ENCODE assay signal across 10 mouse cellular contexts in the genomic region with DNA sequence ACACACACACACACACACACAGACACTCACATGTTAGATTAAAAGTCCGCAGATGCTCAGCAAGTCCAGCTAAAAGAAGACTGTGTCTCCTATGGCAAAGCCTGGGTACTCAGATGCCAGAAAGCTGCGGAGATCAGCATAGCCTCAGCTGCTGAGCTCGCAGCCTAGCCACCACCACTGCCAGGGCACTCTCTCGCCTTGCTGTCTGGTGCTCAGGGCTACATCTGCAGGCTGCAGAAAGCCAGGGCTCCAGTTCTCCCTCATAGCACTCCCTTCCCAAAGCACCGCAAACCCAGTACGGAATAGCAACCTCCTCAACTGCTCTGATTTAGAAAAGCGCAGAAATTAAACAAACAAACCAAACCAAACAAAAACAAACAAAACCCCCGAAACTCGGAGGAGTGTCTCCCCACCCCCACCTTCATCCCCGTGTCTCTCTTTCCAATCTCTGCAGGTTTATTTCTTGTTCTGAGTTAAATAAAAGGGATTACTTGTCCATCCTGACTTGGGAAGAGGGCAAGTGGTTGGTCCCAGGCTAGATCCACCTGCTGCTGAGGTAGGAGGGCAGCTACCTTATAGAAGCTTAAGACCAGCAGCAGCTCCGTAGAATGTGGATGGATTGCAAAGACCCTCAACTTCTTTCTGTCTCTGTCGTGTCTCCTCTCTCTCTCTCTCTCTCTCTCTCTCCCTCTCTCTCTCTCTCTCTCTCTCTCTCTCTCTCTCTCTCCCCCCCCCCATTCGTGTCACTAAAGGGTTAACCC. TPM values are rescaled to one million over a fixed set of nuclear protein-coding genes. Genes with fewer than 3 reads are reported as not detected.
DNase-seq lines count a peak whose midpoint lies in the region; ATAC-seq and TF ChIP-seq lines count a peak whose summit lies in the region.
"Had no signal": no experiment of that assay in that cellular context is flagged by ENCODE, and none has a peak within 500 bp of the region (broad histone marks: within the 10 kb centered on the region; RNA-seq: fewer than 3 reads in every experiment).

No protein-coding gene starts in this region.

- no peak for TF ChIP-seq EP300 in heart, postnatal 0 days (IDR thresholded peaks at IDR 0.05; ENCODE audit: low read depth)

- no peaks in the 10 kb centered on the region for H3K27me3 ChIP-seq in heart, postnatal 0 days (ENCODE audit: control insufficient read depth, insufficient read depth, low read length)
- H3K27me3 ChIP-seq in embryonic facial prominence, embryonic 11.5 days (ENCODE audit: control insufficient read depth, insufficient read depth, low read length): peaks cover 4% of the 10 kb centered on the region
- peaks cover 29% of the 10 kb centered on the region for H3K27me3 ChIP-seq in hindbrain, embryonic 13.5 days

- no peak for DNase-seq in heart, postnatal 0 days (ENCODE audit: low spot score)
- no peak for DNase-seq in heart, adult 11 months
- DNase-seq in embryonic facial prominence, embryonic 11.5 days (ENCODE audit: low spot score): peak; percentile 3
- peak; percentile 15 for DNase-seq in neural tube, embryonic 10.5 days (ENCODE audit: extremely low spot score, low spot score)
- no peak for DNase-seq in left cerebral cortex, postnatal 36 days (ENCODE audit: low spot score in 2 of 2)
- DNase-seq: layer of hippocampus, postnatal 36 days had no signal

- TF ChIP-seq CTCF in heart, postnatal 0 days (IDR thresholded peaks at IDR 0.05; ENCODE audit: low read depth): no peak

- no peaks in the 10 kb centered on the region for H3K36me3 ChIP-seq in heart, postnatal 0 days (replicated peaks; ENCODE audit: control insufficient read depth, insufficient read depth, low read length)
- H3K36me3 ChIP-seq in embryonic facial prominence, embryonic 11.5 days (replicated peaks; ENCODE audit: control insufficient read depth, insufficient read depth, low read depth, low read length): no peaks in the 10 kb centered on the region
- no peaks in the 10 kb centered on the region for H3K36me3 ChIP-seq in hindbrain, embryonic 13.5 days

- peak overlapping the region; percentile 60 for H3K4me2 ChIP-seq in heart, postnatal 0 days (ENCODE audit: low read depth, low read length)
- peak overlapping the region; percentile 45 for H3K4me2 ChIP-seq in embryonic facial prominence, embryonic 11.5 days (ENCODE audit: low read depth, low read length)
- H3K4me2 ChIP-seq in hindbrain, embryonic 13.5 days: peak overlapping the region; percentile 60

- WGBS in heart, postnatal 0 days: 17% methylated on average over 12 of the region's 13 CpGs
- 16% methylated on average over 12 of the region's 13 CpGs for WGBS in embryonic facial prominence, embryonic 11.5 days
- 20% methylated on average over 13 of the region's 13 CpGs for WGBS in hindbrain, embryonic 13.5 days

- no peak overlapping the region for H3K9ac ChIP-seq in heart, postnatal 0 days (replicated peaks; ENCODE audit: low read depth, low read length)
- no peak overlapping the region for H3K9ac ChIP-seq in embryonic facial prominence, embryonic 11.5 days (replicated peaks; ENCODE audit: low read length)
- no peak overlapping the region for H3K9ac ChIP-seq in hindbrain, embryonic 13.5 days

- H3K4me3 ChIP-seq in heart, postnatal 0 days (ENCODE audit: low read depth, low read length): peak overlapping the region; percentile 42
- peak overlapping the region; percentile 30; the same call in 1 of the 2 replicates for H3K4me3 ChIP-seq in embryonic facial prominence, embryonic 11.5 days (ENCODE audit: low read depth, low read length)
- H3K4me3 ChIP-seq in hindbrain, embryonic 13.5 days: peak overlapping the region; percentile 43

- H3K27ac ChIP-seq in heart, postnatal 0 days (ENCODE audit: low read depth): no peak overlapping the region
- H3K27ac ChIP-seq in embryonic facial prominence, embryonic 11.5 days (replicated peaks; ENCODE audit: low read depth, low read length): no peak overlapping the region
- H3K27ac ChIP-seq in hindbrain, embryonic 13.5 days: no peak overlapping the region

- H3K4me1 ChIP-seq in heart, postnatal 0 days (ENCODE audit: control insufficient read depth, insufficient read depth): no peaks in the 10 kb centered on the region
- H3K4me1 ChIP-seq in embryonic facial prominence, embryonic 11.5 days (ENCODE audit: control insufficient read depth, insufficient read depth, low read length): no peaks in the 10 kb centered on the region
- H3K4me1 ChIP-seq in hindbrain, embryonic 13.5 days (replicated peaks): peaks cover 10% of the 10 kb centered on the region; the same call in 1 of the 2 replicates

- no peaks in the 10 kb centered on the region for H3K9me3 ChIP-seq in heart, postnatal 0 days (replicated peaks; ENCODE audit: control insufficient read depth, low read length)
- H3K9me3 ChIP-seq in embryonic facial prominence, embryonic 11.5 days (replicated peaks; ENCODE audit: control insufficient read depth, low read length): no peaks in the 10 kb centered on the region
- no peaks in the 10 kb centered on the region for H3K9me3 ChIP-seq in hindbrain, embryonic 13.5 days

- no peak for ATAC-seq in heart, postnatal 0 days (ENCODE audit: insufficient read depth, low read depth)
- ATAC-seq in embryonic facial prominence, embryonic 11.5 days (replicated peaks; ENCODE audit: insufficient number of reproducible peaks, low FRiP score, low TSS enrichment, low read depth): no peak
- ATAC-seq in hindbrain, embryonic 13.5 days (ENCODE audit: low FRiP score): no peak
- no peak for ATAC-seq in activated CD4-positive, CD25-positive, alpha-beta regulatory T cell, adult 4 months
- no peak for ATAC-seq in inflammation-experienced regulatory T-cells, adult 6 months

- intact Hi-C loops in left cerebral cortex, postnatal 36 days (cut with DNase I): no loop called here

RNA-seq across cellular contexts. Expression of a gene that starts 1.4 kb away (rescaled TPM):
- 1.6 and 1.7 TPM in 2 replicates for total RNA-seq in heart, postnatal 0 days (2014; rRNA removed; ENCODE audit: low replicate concordance)
- 0.49 and 0.54 TPM in 2 replicates for polyA plus RNA-seq in heart, postnatal 0 days (2015; fragmentation: Nextera tagmentation; extraction: Ambion mirVana)
- polyA plus RNA-seq in embryonic facial prominence, embryonic 11.5 days (2014; fragmentation: Nextera tagmentation; extraction: Ambion mirVana): 0.91 and 0.98 TPM in 2 replicates
- 0.78 and 1.1 TPM in 2 replicates for polyA plus RNA-seq in hindbrain, embryonic 13.5 days (2015; fragmentation: Nextera tagmentation; extraction: Ambion mirVana)
- polyA plus RNA-seq in activated CD4-positive, CD25-positive, alpha-beta regulatory T cell, adult 4 months (2017; shearing (Covaris generic)): not detected
- under 1 TPM; 0.52 to 0.82 TPM for total RNA-seq in left cerebral cortex, postnatal 36 days (2021)
- not detected for polyA plus RNA-seq in inflammation-experienced regulatory T-cells, adult 6 months (2017; shearing (Covaris generic))
- total RNA-seq: neutrophil, adult 5-6 weeks had no signal

Comparison
In these comparisons a context has a peak if more than half of its experiments do, and no peak if none do; other contexts are left out.
1. DNase-seq: peak in embryonic facial prominence, embryonic 11.5 days (single experiment) and neural tube, embryonic 10.5 days (single experiment); none in heart, postnatal 0 days (single experiment), heart, adult 11 months (single experiment) and left cerebral cortex, postnatal 36 days (0 of 2).
2. Peak in every context shown above with its lines, with median percentiles within 50 percentile points of each other: H3K4me2 ChIP-seq and H3K4me3 ChIP-seq.